Mouse (Mus musculus) thymus, postnatal 36 days (tissue): Measurements from ENCODE around the gene Evc2.

ENCODE experiments used
- DNase-seq, 2 experiments: peaks; one replicate each; pipeline ENCODE4 v3.0.0; 2022; ENCODE audit warnings: mixed read lengths in 2 of 2

Evc2 gene

GRCm38 (mm10) chr5:37368796-37369195 lies 30.5 kb downstream of the Evc2 start:
- DNase-seq, result no peak

GRCm38 (mm10) chr5:37377376-37377775 lies 39.1 kb downstream of the Evc2 start:
- DNase-seq, result no peak

DNA sequence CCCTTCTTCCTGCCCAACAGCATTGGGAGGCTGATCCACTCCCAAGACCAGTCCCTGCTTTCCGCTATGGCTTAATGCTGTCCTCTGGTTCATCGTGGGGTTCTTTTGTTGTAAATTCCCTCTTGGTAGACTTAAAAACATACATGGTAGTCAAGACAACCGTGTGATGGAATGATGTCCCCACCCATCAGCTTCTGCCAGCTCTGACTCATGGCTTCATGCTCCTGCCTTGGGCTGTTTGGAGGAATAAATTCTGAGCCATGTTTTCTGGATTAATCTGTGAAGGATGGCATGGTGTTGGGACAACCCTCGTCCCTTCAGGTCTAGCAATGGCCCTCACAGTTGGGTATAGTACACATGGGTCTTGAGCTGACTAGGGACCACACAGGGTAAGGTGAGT lies 42.3 kb downstream of the Evc2 start:
- DNase-seq, result no peak

GRCm38 (mm10) chr5:37383570-37383969 lies 45.3 kb downstream of the Evc2 start:
- no peak for DNase-seq

DNA sequence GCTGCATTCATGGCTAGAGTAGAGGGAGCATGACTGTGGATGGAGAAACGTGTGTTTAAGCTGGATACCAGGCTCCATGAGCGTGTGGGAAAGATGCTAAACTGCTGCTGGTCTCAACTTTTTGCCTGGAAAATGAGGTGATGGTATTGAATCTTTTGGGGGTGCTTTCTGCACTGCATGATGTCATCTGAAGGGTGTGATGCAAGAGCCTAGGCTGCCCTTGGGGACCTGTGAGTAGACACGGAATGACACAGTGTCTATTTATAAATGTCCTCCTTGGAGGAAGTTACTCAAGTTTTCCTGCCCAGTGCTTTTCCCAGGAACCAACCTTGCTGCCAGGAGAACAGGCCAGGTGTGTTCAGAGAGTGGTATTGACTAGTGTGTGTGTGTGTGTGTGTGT lies 50.3 kb downstream of the Evc2 start:
- no peak for DNase-seq

DNA sequence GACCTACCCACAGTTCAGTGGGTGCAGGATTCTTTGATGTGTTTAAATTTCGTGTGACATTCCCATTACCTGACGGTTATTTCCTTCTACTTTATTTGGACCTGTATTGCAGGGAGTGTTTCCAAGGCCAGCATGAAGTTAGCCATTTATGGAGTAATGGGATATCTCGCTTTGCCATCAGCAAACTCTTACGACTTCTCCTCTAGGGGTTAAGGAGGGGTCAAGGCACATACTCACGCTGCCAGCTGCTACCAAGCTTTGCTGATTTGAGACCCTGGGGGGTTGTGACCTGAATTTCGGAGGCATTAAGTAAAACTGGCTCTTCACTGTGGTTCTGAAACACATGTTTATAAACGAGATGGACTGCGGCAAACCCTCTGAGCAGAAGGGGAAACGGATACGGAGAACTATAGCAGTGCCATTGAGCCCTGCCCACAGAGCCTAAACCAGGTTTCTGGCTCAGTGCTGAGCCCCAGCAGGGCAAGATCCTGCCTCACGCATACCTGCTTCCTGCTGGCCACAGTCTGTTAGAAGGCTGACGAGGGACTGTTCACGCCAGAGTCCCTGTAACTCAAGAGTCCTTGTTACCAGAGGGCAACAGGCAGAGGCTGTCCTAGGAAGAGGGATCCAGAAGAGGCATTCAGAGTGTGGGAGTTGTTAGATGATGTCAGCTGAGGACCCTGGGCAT lies 51.7 kb downstream of the Evc2 start:
- no peak for DNase-seq

GRCm38 (mm10) chr5:37390923-37391322 lies 52.6 kb downstream of the Evc2 start:
- no peak for DNase-seq

DNA sequence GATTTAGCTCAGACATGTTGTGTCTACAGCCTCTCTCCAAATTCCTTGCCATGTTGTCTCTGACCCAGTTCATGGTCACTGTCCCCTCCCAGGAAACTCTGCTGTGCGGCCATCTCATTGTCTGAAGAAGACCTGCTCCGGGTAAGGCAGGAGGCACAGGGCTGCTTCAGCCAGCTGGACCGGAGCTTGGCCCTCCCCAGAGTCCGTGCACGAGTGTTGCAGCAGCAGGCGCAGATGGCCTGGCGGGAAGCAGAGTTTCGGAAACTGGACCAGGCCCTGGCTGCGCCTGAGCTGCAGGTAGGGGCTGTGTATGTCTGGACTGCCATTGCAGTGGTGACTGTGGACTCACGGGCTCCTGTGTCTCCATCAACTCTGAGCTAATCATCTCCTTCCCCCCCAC lies 53.6 kb downstream of the Evc2 start:
- no peak for DNase-seq

DNA sequence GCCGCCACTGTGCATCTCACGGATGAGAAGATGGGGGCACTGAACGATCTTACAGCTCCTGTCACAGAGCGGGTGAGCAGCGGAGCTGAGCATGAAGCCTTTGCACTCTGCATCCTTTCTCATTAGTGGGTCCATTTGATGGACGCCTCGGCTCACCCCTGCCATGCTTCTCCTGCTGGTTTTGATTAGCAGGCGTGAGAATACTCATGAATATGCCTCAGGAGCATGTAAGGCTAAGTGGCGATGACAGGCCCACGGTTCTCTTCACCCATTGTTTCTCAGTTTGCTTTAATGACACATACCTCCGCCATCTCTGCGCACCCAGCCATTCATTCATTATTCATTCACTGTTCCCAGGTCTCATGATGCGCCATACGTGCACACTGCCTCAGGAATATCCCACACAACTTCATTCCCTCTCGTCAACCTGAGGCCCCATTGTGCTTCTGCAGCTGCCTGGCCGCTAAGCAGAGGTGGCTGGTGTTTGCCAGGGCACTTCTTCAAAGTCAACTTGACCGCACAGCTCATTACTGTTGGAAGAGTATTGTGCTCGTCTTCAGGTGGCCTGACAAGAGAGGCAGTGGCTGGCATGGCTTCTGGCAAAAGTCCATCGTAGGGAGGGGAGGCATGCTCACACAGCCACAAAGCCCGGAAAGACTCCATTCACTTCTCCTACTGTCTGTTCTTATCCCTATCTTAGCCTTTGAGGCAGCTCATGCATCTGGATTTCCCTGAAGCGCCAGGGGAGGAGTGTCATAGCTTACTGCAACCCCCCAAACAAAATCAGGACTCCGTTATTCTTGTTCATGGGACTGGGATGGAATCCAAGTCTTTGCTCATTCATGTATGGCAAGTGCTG lies 57.1 kb downstream of the Evc2 start:
- no peak for DNase-seq

- no peak for DNase-seq
Observed at GRCm38 (mm10) chr5:37419028-37419427, 80.7 kb downstream of the Evc2 start.

- DNase-seq, result no peak
Observed at GRCm38 (mm10) chr5:37427210-37427609, 88.9 kb downstream of the Evc2 start.

GRCm38 (mm10) chr5:37435417-37435816 lies 97.1 kb downstream of the Evc2 start:
- no peak for DNase-seq

GRCm38 (mm10) chr5:37442767-37443166 lies 104.5 kb downstream of the Evc2 start:
- DNase-seq, result no peak

DNA sequence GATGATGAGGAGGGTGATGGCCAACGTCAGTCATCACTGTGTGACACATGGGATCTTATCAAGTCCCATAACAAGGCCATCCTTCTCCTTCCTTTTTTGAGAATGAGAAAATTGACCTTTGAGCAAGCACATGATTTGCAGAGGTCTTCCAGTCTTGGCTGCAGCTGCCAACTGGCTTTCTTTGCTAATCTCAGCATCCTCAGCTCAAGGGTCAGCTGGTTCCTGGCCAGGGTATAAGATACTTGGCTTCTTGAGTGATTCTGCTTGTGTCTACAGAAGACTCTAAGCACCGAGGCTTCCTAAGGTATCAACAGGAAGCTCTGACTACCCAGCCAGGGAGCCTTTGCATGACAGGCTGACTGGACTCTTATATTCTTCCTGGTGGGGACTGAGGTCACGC lies 109.2 kb downstream of the Evc2 start:
- no peak for DNase-seq

GRCm38 (mm10) chr5:37456590-37456989 lies 118.3 kb downstream of the Evc2 start:
- DNase-seq, result no peak

- DNase-seq, result no peak
Observed at GRCm38 (mm10) chr5:37457191-37457590, 118.9 kb downstream of the Evc2 start.

DNA sequence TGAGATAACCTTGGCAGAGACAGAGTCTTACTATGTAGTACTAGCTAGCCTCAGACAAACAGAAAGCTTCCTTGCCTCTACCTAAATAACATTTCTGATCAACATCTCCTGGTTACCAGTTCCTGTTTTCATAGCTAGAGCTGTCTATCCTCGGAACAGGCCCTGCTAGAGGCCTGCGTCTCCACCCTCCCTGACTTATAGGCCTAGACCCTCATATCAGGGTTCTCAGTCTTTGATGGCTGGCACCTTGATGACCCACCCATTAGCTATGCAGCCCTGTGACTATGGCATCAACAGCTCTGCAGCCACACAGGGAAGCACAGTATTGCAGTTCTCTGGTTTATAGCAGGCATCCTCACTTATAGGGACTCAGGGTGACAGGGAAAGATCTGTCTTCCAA lies 119.5 kb downstream of the Evc2 start:
- DNase-seq, result no peak

DNA sequence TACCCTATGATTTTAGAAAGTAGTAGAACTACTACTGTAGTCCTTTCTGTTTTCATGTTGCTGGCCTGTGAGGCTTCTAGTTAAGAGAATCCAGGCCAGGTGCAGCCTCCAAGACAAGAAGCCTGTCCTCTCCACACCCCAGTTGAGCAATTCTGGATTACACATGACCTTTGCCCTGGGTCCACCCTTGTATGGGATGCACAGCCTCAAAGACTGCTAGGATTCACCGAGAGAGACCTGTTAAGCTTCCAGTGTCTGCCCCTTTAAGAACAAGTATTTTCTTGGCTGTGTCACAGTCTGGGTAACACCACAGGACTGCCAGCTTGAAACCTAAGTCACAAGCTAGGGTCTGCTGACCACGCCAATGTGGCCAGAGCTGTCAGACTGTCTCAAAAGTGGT lies 119.9 kb downstream of the Evc2 start:
- no peak for DNase-seq

GRCm38 (mm10) chr5:37465461-37465860 lies 127.2 kb downstream of the Evc2 start:
- no peak for DNase-seq

- DNase-seq, result no peak
Observed at GRCm38 (mm10) chr5:37467646-37468045, 129.3 kb downstream of the Evc2 start.

DNA sequence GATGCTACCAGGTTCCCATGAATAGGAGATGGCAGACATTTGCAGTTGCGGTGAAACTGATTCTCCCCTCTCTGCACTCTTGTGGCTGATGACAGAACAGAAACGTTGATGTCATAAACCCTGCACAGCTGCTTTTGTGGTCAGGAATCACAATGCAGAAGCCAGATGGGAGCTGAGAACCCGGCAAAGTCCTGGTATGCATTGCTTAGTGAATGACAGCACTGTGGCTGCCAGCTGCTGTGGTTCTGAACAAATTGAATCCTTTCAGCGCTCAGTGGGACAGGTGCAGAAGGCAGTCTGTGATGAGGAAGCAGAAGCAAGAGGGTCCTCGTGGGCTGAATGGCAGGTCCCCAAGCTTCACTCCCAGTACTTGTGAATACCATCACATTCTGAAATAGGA lies 130.7 kb downstream of the Evc2 start:
- no peak for DNase-seq

- no peak for DNase-seq
Observed at GRCm38 (mm10) chr5:37471584-37471983, 133.3 kb downstream of the Evc2 start.

DNA sequence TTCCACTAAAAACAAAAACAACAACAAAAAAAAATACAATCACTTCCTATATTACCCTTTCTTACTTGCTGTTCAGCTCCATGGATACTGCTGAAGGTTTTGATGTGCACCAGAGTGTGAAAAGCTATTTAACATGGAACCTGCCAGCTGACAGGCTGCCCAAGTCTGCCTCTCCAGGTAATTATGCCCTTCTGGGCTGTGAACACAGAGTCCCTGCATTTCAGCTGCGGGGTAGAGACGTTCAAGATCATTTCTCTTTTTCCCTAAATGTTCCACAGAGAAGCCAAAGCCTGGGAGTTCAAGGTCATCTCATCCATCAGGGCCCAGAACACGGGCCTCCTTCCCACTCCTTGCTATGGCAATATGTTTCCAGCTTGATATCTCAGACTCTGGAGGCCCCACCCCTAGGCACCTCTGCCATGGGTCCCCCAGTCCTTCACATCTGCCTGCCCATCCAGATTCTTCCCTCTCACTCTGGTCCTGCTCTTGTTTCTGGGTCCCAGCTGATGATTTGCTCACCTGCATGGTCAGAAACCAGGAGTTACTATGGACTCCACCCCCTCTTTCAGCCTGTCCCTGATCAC lies 133.8 kb downstream of the Evc2 start:
- DNase-seq, result no peak
